Mouse (Mus musculus) cerebellum, adult 2 months (tissue): ENCODE data around the gene Lef1.

Experiments
- CTCF ChIP-seq: fragments of 200-500 bp; IDR thresholded peaks from 2 replicates; pipeline ENCODE4 v1.5.1; 2011; ENCODE audit warnings: low read depth, mild to moderate bottlenecking, control low read depth, low read length, moderate library complexity, borderline replicate concordance; ENCODE audit not compliant: insufficient read depth
- POLR2A ChIP-seq: fragments of 200-500 bp; IDR thresholded peaks from 2 replicates; pipeline ENCODE4 v1.6.1; 2011; ENCODE audit warnings: low read length, control low read depth, borderline replicate concordance; ENCODE audit not compliant: insufficient read depth

DNA sequence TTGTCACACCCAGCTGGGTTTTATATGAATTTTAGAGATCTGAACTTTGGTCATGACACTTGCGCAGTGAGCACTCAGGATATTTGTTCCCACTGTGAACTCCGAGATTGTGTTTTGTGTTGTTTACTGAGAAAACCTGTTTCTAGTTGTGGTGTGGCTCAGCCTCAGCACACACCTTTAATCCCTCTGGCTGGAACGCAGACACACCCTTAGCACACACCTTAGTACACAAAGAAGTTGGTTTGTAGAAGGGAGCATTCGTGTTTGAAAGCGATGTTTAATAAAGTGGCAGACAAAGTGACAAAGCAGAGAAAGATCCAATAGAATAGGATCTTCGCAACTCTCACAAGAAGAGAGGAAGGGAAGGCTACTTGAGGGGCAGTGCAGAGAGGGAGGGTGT, 150.1 kb downstream of the Lef1 start:
- TF ChIP-seq POLR2A (no peak), CTCF (no peak)
